44 mouse cellular contexts compared by ENCODE assay signal in genomic region chr4:107063214-107063613, GRCm38 (mm10). TPM values are rescaled to one million over a fixed set of nuclear protein-coding genes. Genes with fewer than 3 reads are reported as not detected.
"Had no signal": no experiment of that assay in that cellular context is flagged by ENCODE, and none has a peak within 500 bp of the region (broad histone marks: within the 10 kb centered on the region; RNA-seq: fewer than 3 reads in every experiment).

No protein-coding gene starts in this region.

- H3K9me3 ChIP-seq: limb, embryonic 10.5 days; limb, embryonic 12.5 days; limb, embryonic 13.5 days; limb, embryonic 15.5 days; liver, embryonic 12.5 days; liver, embryonic 13.5 days; liver, embryonic 15.5 days; lung, embryonic 15.5 days; megakaryocyte, embryonic 14.5 days; midbrain, embryonic 10.5 days; midbrain, embryonic 12.5 days; midbrain, embryonic 13.5 days; midbrain, embryonic 15.5 days; neural tube, embryonic 12.5 days; neural tube, embryonic 13.5 days had no signal

- H3K4me2 ChIP-seq: limb, embryonic 12.5 days; limb, embryonic 13.5 days; limb, embryonic 15.5 days; liver, embryonic 11.5 days; liver, embryonic 12.5 days; liver, embryonic 13.5 days; liver, embryonic 15.5 days; lung, embryonic 14.5 days; lung, embryonic 15.5 days; midbrain, embryonic 11.5 days; midbrain, embryonic 12.5 days; midbrain, embryonic 13.5 days; midbrain, embryonic 15.5 days; neural tube, embryonic 12.5 days; neural tube, embryonic 13.5 days had no signal

- H3K27me3 ChIP-seq: limb, embryonic 12.5 days; limb, embryonic 13.5 days; limb, embryonic 15.5 days; liver, embryonic 12.5 days; liver, embryonic 13.5 days; liver, embryonic 15.5 days; lung, embryonic 15.5 days; midbrain, embryonic 12.5 days; midbrain, embryonic 15.5 days; neural tube, embryonic 12.5 days; neural tube, embryonic 13.5 days had no signal

- H3K4me3 ChIP-seq: limb, embryonic 10.5 days; limb, embryonic 12.5 days; limb, embryonic 13.5 days; limb, embryonic 15.5 days; liver, embryonic 12.5 days; liver, embryonic 13.5 days; liver, embryonic 15.5 days; lung, embryonic 15.5 days; megakaryocyte, embryonic 14.5 days; midbrain, embryonic 10.5 days; midbrain, embryonic 12.5 days; midbrain, embryonic 13.5 days; midbrain, embryonic 15.5 days; myocyte; neural tube, embryonic 12.5 days; neural tube, embryonic 13.5 days had no signal

- H3K9ac ChIP-seq: limb, embryonic 12.5 days; limb, embryonic 13.5 days; limb, embryonic 15.5 days; liver, embryonic 12.5 days; liver, embryonic 13.5 days; liver, embryonic 14.5 days; liver, embryonic 15.5 days; liver, postnatal 0 days; lung, embryonic 14.5 days; lung, embryonic 15.5 days; midbrain, embryonic 12.5 days; midbrain, embryonic 13.5 days; midbrain, embryonic 15.5 days; neural tube, embryonic 12.5 days; neural tube, embryonic 13.5 days had no signal

- DNase-seq: left cerebral cortex, postnatal 4 days; liver; liver, embryonic 13.5 days; liver, postnatal 0 days; lung, adult 18-20 months; lung, adult 2 months; lung, embryonic 14.5 days; lung, postnatal 10 days; lung, postnatal 14 days; lung, postnatal 36 days; lung, postnatal 4 days; midbrain, embryonic 14.5 days had no signal

- H3K27ac ChIP-seq: limb, embryonic 10.5 days; limb, embryonic 12.5 days; limb, embryonic 13.5 days; limb, embryonic 15.5 days; liver, embryonic 12.5 days; liver, embryonic 13.5 days; liver, embryonic 14.5 days; liver, embryonic 15.5 days; lung, embryonic 15.5 days; macrophage; midbrain, embryonic 10.5 days; midbrain, embryonic 12.5 days; midbrain, embryonic 13.5 days; midbrain, embryonic 15.5 days; neural tube, embryonic 12.5 days; neural tube, embryonic 13.5 days had no signal

- ATAC-seq: liver, embryonic 12.5 days; liver, postnatal 0 days; lung, postnatal 0 days; midbrain, embryonic 13.5 days; midbrain, embryonic 15.5 days; midbrain, embryonic 16.5 days had no signal

RNA-seq across cellular contexts. Expression of gene Cdcp2, which starts 33.5 kb away (rescaled TPM):
- total RNA-seq: left cerebral cortex, postnatal 14 days; left cerebral cortex, postnatal 25 days; left cerebral cortex, postnatal 36 days; left cerebral cortex, postnatal 4 days; liver, adult 2 months; megakaryocyte progenitor cell, adult 5-6 weeks; megakaryocyte, adult 5-6 weeks; megakaryocyte-erythroid progenitor cell, adult 5-6 weeks; monocyte, adult 5-6 weeks had no signal
- polyA plus RNA-seq: limb, embryonic 10.5 days; limb, embryonic 11.5 days; limb, embryonic 12.5 days; limb, embryonic 15.5 days; liver, adult 2 months; liver, embryonic 11.5 days; liver, embryonic 12.5 days; liver, embryonic 13.5 days; liver, embryonic 14.5 days; liver, embryonic 15.5 days; liver, embryonic 16.5 days; liver, postnatal 0 days; lung, adult 2 months; lung, embryonic 14.5 days; lung, embryonic 15.5 days; lung, embryonic 16.5 days; macrophage; midbrain, embryonic 13.5 days; midbrain, embryonic 14.5 days; midbrain, embryonic 15.5 days; midbrain, embryonic 16.5 days; myocyte; neural tube, embryonic 13.5 days had no signal
